Mouse (Mus musculus): ENCODE results near the gene Lrrc1. TPM values are rescaled to one million over a fixed set of nuclear protein-coding genes. Genes with fewer than 3 reads are reported as not detected.

Gene Lrrc1
- total RNA-seq, 2 experiments from 2014 or later: 1.2 to 1.6 TPM

DNA sequence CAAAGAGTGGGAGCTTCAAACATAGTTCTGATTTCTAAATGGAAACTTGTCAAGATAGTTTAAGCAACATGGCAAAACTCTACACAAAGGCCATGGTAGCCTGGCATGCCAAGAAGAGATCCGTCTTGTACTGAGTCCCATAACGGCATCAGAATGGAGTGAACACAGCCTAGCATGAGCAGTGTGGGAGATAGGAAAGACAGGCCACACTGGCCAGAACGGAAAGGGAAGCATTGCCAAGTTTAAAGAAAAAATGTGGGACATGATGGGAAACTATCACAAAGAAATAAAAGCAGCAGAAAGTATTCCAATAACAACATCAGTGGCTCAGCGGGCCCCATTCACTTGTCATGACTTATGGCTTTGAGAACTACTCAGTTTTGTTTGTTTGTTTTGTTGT lies 111.2 kb downstream of the Lrrc1 start:
- DNase-seq: no peak
- intact Hi-C loops (cut with DNase I; ENCODE audit: low total_unique reads): no loop called here

DNA sequence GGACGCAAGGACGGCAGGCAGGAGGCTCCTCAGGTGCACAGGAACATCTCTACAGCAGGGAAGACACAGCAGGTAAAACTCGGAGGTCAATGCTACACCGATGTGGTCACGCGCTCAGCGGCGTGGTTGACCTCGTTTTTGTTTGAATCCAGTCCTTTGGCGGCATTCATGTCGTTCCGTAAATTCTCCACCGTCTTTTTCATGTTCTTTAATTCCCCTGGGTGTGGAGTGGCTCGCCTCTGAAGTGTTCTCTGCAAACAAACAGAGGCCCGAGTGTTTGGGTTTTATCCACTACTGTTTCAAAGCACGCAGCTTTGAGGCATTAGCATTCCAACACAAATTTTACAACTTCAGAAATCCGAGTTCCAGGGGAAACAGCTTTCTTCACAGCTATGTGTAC lies 112.6 kb downstream of the Lrrc1 start:
- intact Hi-C loops (cut with DNase I; ENCODE audit: low total_unique reads): no loop called here
- DNase-seq: no peak

DNA sequence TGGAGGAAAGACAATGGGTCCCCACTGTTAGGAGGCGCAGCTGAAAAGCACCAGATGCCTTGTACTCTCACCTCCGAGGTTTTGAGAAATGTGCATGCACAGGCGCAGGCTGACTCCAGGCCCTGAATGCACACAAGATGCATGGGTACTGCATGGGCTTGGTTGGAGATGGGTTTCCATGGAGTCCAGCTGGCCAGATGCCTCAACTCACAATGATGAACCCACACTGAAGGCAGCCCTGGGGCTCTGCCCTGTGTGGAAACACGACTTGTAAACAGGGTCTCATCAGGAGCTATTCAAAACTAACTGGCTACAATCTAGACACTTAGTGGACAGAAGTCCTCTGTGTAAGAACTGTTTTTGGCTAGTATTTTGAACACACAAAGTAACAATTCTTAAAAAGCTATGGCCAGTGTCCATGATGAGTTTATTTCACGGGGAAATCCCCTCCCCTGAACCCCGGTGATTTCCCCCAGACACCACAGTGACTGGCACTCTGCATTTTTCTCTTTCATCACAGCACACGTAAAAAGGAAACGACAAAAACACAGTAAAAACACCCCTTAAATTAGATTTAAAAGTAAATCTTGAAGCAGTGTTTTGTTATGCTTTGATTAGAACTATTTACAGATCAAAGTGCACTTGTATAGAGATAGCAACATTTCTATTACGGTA lies 114.1 kb downstream of the Lrrc1 start:
- intact Hi-C loops (cut with DNase I; ENCODE audit: low total_unique reads): no loop called here
- DNase-seq: no peak

DNA sequence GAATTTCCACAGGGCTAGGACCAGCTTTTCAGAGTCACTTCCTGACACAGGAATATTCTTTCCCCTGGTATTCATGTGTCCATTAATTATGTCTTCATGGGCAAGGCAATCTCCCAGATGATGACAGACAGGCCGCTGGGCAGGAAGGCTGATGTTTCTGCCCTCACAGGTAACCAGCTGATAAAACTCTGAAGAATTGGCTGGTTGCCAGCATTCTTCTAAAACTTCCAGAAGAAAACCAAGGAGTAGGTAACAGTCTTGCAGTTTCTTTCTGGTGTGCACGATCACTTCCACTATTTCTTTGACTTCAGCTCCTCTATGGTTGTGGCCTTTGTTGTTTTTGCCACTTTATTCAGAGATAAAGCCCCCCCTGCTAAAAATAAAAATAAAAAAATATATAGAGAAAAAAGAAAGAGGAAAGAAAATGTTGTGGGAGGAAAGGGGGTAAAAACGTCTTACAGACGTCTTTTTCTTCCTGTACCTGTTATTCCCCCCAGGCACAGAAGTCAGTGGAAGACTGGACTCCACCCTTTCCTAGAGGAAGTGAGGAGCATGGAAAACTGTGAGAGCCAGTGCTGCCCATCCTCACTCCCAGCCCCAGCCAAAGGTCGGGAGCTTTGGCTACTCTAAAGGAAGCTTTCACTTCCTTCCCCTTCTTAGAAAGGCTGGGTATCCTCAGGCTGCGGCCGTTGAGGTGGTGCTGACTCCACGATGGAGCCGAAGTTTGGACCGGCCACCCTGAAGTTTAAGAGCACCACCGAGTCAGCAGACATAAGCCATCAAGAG lies 115.2 kb downstream of the Lrrc1 start:
- intact Hi-C loops (cut with DNase I; ENCODE audit: low total_unique reads): loop anchor here (10.0 kb wide), 1 partner anchor 115 kb away; the partner anchor contains the start of gene Lrrc1
- no peak for DNase-seq

DNA sequence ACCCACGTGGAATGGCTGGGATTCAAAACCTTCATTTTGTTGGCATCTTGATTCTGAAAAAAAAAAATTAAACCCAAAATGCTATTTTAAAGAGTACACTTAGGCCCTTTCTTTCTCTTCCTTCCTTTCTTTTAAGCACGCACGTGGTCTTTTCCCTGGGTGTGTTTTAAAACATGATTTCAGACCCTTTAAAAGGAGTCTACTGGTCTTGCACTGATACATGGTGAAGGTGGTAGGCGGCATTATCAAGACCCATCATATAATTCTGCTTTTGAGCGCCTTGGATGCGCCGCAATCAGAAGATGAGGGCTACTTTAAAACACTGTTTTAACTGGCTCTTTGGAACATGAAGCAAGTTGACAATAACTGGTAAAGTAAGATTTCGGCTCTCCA lies 115.9 kb downstream of the Lrrc1 start:
- intact Hi-C loops (cut with DNase I; ENCODE audit: low total_unique reads): loop anchor here (10.0 kb wide), 1 partner anchor 116 kb away; the partner anchor contains the start of gene Lrrc1
- no peak for DNase-seq

DNA sequence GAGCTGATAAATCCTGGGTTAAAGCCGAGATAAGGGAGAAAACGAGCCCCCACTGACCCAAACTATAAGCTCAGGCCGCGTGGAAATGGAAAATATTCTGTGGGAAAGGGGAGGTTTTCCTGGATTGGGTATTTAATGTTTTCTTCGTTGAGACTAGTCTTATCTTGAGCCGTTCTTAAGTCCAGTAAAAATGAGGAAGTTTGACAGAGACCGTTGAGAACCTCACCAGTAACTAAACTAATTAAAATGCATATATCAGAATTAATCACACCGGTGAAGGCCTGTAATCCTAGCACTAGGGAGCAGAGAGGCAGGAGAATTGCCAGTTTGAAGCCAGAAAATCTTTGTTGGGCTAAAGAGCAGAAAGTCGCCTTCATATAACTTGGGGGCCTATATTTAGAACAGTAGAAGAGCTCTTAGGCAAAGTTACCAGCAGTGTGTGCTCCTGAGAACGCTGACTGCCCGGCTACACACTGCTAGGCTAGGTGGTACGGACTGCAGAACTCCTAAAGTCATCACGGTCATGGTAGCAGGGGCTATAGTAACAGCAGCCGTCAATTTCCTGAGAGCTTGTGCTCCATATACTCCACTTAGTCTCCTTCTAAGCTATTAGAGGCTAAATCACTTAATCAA lies 116.4 kb downstream of the Lrrc1 start:
- intact Hi-C loops (cut with DNase I; ENCODE audit: low total_unique reads): loop anchor here (10.0 kb wide), 1 partner anchor 117 kb away; the partner anchor contains the start of gene Lrrc1
- no peak for DNase-seq

DNA sequence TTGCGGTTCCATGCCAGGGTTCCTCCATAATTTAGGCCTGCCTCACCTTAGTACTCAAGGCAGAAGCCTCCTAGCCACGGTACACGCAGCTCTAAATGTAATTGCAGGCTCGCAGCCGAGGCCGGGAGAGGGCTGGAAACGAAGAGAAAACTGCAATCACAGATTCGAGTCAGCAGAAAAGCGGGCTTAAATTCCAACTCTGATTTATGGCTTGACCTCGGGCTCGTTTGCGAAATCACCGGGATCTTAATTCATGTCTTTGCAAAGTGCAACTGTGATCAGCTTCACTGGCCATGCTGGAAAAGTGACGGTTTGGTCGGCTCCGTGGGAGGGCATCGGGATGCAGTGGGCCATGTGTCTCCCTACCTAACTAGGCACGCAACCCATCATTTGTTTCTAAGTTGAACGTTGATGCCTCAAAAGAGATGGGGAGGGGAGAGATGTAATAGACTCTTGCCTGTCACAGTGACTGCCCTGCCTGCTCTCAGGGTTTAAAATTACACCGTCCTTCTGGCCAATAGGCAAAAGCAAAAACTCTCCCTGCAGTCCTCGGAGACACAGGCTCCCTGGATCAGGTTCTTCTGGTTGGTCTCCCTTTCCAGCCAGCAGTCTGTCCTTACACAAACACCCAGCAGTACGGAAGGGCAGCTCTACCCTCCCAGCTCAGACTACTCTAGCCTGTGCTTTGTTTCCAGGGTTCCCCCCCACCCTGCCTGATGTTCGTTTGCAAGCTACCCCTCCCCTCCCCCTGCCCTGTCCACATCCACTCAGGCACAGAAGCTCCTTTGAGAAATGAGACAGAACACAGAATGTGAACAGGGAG lies 117.2 kb downstream of the Lrrc1 start:
- intact Hi-C loops (cut with DNase I; ENCODE audit: low total_unique reads): loop anchor here (10.0 kb wide), 1 partner anchor 117 kb away; the partner anchor contains the start of gene Lrrc1
- DNase-seq: peak; percentile 14

DNA sequence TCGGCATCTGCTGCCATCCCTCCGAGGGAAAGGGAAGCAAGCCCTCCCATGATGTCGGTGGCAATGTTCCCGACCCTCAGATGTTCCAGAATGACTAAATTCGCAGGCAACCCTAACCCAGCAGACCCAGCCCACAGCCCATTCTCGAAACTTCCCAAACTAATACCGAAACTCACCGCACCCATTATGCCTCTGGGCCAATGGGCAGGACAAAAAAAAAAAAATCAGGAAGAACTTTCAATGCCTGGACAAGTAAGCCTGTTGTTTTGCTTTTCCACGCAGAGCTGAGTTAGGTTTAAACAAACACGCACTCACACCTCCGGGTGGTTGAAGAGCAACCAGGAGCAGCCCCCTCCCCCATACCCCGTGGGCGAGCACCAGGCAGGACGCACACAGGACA lies 118.6 kb downstream of the Lrrc1 start:
- intact Hi-C loops (cut with DNase I; ENCODE audit: low total_unique reads): loop anchor here (10.0 kb wide), 1 partner anchor 119 kb away; the partner anchor contains the start of gene Lrrc1
- no peak for DNase-seq

DNA sequence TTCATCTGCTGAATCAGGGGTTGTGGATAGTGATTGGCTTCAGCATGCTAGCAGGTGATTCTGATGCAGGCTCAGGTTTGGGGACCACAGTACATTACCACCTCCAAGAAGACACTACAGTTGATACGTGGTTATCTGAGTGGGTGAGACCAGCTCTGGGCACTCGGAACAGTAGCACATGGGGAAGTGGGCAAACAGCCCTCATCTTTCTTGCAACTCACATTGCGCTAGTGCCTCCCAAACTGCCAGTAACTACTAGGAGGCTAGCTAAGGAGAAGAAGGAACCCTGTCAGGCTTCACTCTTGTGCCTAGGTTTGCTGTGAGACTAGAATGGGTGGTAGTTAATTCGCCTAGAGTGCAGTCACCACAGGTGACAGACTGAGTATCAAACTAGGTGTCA lies 119.1 kb downstream of the Lrrc1 start:
- intact Hi-C loops (cut with DNase I; ENCODE audit: low total_unique reads): loop anchor here (10.0 kb wide), 1 partner anchor 119 kb away; the partner anchor contains the start of gene Lrrc1
- no peak for DNase-seq

DNA sequence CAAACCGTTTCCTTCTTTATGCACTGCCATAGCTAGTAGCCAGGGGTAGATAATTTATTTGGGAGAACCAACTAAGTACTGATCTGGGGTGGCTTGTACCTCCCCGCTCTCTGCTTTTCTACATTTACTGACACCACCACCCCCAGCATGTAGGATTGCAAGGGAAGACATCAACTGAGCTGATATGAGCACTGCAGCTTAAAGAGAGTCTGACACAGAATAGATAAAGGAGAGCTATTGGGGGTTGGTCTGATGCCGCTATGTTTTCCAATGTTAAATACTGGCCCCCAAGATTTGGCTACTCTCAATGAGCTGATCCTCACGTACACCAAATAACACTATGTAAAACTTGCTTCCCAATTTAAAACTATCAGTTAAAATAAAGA lies 124.5 kb downstream of the Lrrc1 start:
- no peak for DNase-seq
- intact Hi-C loops (cut with DNase I; ENCODE audit: low total_unique reads): loop anchor here (10.0 kb wide), 1 partner anchor 125 kb away; the partner anchor contains the start of gene Lrrc1

DNA sequence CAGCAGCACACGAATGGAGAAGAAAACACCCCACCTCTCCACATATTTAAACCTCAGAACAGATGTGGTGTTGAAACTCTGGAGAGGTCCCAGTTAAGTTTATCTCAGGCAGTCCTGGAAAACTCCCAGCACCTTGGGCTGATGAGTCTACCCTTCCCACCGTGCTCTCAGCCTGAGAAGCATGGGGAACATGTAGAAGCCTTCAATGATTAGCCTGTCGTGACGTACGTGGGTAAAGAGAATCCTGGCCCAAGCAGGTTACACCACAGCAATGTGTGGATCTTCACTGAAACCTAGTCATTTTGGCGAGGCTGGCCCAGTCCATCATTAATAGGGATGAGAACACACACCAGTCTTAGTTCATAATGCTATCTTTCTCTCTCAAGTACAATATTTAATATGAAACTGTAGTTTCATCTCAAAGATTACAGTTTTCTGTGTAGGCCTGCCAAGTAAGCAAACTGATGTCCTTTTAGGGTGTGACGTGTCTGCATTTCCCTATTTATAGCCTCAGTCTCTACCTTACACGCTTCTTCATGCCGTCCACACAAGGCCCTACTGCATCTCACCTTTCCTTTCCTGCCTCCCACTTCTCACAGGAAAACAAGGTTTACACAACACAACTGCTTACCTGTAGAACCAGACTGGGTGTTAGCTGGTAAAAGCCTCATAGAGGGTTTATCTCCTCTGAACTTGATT lies 125.0 kb downstream of the Lrrc1 start:
- DNase-seq: no peak
- intact Hi-C loops (cut with DNase I; ENCODE audit: low total_unique reads): loop anchor here (10.0 kb wide), 1 partner anchor 125 kb away; the partner anchor contains the start of gene Lrrc1

DNA sequence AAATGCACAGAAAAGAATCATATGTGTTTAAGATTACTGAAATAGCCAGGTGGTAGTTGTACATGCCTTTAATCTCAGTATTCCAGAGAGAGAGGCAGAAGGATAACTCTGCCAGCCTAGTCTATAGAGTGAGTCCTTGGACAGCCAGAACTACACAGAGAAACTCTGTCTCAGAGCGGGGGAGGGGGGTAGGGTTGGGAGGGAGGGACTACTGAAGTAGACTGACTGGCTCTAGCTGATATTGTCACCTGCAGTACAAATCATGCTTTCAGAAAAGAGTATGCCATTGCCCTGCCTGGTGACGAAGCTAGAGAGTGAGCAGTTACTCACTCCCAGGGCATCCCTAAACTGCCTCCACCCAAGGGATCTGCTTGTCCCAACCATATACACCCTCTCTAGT lies 125.9 kb downstream of the Lrrc1 start:
- no peak for DNase-seq
- intact Hi-C loops (cut with DNase I; ENCODE audit: low total_unique reads): no loop called here

DNA sequence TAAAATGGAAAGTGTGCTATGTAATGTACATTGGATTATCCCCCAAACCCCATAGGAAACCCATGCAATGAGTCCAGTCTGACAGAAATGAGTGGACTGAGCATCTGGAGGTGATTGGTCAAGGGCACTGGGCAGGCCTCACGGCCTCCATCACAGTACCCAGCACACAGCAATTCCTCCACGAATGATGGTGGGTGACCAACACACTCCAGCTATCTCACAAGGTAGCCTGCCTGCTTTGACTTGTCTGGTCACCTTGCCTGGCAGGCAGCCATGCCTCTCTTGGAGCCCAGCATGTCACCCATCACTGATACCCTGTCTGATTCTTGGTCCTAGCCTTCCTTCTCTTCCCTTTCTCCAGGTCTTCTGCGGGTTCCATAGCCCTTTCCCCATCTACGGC lies 128.2 kb downstream of the Lrrc1 start:
- DNase-seq: no peak

DNA sequence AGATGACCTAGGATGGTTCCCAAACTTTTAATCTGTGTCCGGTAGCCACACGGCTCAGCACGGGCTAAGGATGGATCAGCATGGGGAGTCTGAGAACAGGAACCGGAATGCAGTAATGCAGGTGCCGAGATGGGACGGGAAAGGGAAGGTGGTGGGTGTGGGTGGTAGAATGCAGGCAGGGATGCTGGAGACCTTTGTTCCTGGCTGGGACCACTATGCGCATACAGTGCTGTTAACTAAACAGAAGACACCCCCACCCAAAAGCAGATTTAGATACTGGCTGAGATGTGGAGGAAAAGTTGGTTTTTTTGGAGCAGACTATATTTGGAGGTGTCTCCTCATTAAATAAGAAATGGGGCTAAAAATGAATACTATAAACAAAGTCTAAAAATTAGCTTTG lies 128.7 kb downstream of the Lrrc1 start:
- intact Hi-C loops (cut with DNase I; ENCODE audit: low total_unique reads): no loop called here

More for the DNA sequence above, 128.2 kb downstream of the Lrrc1 start:
- intact Hi-C loops (cut with DNase I; ENCODE audit: low total_unique reads): no loop called here

DNA sequence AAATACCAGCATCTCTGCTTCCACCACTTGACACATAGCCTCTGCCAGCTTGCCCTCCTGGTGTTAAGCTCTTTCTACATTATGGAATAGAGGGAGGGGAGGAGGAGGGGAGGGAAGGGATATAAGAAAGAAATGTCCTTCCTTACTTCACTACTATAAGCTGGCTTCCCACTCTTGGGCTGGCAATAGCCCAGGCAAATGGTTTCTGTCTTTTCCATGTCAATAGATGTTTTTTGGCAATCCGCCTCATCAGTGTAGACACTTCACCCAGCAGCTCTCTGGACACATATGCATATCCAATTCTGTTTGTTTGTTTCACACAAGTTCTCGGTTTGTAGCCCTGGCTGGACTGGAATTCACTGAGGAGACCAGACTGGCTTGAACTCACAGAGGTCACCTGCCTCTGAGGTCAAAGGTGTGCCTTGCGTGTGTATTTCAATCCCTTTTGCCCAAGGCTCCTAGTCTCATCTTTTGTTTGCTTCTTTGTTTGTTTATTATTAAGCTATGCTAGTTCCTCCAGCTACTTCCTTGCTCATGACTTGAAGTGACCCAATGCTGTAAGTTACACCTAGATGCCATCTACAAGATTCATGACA lies 132.7 kb downstream of the Lrrc1 start:
- intact Hi-C loops (cut with DNase I; ENCODE audit: low total_unique reads): no loop called here

More for the DNA sequence above, 128.7 kb downstream of the Lrrc1 start:
- no peak for DNase-seq

DNA sequence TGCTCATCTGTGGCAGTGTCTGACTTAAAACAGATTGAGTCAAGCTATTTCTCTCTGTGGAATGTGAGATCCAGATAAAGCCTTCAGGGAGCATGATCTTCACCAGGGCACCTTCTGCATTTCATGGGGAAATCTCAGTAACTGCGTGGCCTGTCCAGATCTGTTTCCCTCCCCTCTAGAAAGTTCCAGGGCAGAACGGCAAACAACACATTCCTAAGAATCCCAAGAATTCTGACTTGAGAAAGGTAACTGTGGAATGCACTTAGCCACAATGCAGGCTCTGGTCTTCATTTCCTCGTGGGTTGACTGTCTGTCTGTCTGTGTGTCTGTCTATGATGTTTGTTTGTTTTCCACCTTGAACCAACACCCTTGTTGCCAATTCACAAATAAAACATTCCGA lies 133.7 kb downstream of the Lrrc1 start:
- intact Hi-C loops (cut with DNase I; ENCODE audit: low total_unique reads): no loop called here
- no peak for DNase-seq

More for the DNA sequence above, 132.7 kb downstream of the Lrrc1 start:
- DNase-seq: no peak

DNA sequence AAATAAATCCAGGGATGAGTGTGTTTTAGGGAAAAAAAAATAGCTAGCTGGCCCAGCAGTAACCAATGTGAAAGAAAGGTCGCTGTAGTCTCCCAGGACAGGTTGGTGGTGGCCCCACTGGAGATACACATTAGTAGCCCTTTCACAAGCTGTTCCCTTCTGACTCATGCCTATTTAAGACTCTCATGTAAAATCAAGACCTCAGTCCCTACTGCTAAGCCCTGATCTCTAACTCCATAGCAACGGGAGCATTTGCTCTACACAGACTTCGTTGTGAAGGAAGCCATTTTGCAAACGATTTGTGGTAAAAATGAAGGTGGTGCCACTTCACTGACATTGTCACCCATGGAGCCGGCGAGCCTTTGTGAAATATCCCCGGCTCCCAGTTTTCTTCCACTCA lies 134.1 kb downstream of the Lrrc1 start:
- intact Hi-C loops (cut with DNase I; ENCODE audit: low total_unique reads): no loop called here
- no peak for DNase-seq

DNA sequence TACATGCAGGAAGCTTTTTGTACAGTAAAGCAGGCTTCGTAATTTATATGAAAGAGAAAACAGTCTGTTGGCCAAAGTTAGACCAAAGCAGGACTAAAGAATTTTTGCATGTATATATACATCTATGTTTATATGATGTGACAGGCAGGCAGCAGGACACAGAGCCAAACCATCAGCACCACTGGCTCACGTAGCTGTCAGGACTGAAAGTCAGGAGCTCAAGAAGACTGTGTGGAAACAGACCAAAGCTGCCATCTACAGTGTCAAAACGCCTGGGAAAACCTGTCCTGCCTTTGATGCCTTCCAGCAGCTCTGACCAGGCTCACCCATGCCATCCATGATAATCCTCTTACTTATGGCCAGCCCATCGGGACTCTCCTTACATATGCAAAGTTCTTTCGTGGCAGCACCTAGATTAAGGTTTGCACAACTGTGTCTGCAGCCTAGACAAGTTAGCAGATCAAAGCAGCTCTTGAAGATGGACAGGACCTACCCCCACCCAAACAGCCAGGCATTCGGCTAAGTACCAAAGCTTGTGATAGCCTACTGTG lies 136.5 kb downstream of the Lrrc1 start:
- DNase-seq: no peak
- intact Hi-C loops (cut with DNase I; ENCODE audit: low total_unique reads): no loop called here

Measured in gastrocnemius, postnatal 14 days (tissue).